8 mouse cellular contexts compared by ENCODE assay signal in genomic region chr2:25396597-25396983, GRCm38 (mm10). TPM values are rescaled to one million over a fixed set of nuclear protein-coding genes. Genes with fewer than 3 reads are reported as not detected.
DNase-seq lines count a peak whose midpoint lies in the region; ATAC-seq lines count a peak whose summit lies in the region.
"Had no signal": no experiment of that assay in that cellular context is flagged by ENCODE, and none has a peak within 500 bp of the region (broad histone marks: within the 10 kb centered on the region; RNA-seq: fewer than 3 reads in every experiment).

No protein-coding gene starts in this region.

- ATAC-seq in midbrain, embryonic 14.5 days (ENCODE audit: low FRiP score, low TSS enrichment) = no peak
- ATAC-seq in embryonic facial prominence, embryonic 13.5 days (ENCODE audit: insufficient number of reproducible peaks, insufficient read depth, low FRiP score, low TSS enrichment, low read depth) = no peak
- no peak for ATAC-seq in hindbrain, embryonic 12.5 days (ENCODE audit: low FRiP score)
- no peak for ATAC-seq in stomach, embryonic 16.5 days (ENCODE audit: insufficient read depth, low FRiP score)

- no peaks in the 10 kb centered on the region for H3K36me3 ChIP-seq in midbrain, embryonic 10.5 days
- no peaks in the 10 kb centered on the region for H3K36me3 ChIP-seq in midbrain, embryonic 14.5 days (ENCODE audit: control insufficient read depth, insufficient read depth, low read length)
- no peaks in the 10 kb centered on the region for H3K36me3 ChIP-seq in embryonic facial prominence, embryonic 13.5 days
- no peaks in the 10 kb centered on the region for H3K36me3 ChIP-seq in hindbrain, embryonic 12.5 days
- no peaks in the 10 kb centered on the region for H3K36me3 ChIP-seq in stomach, embryonic 16.5 days (ENCODE audit: control insufficient read depth, insufficient read depth, low read length)
- H3K36me3 ChIP-seq: liver, embryonic 13.5 days had no signal

- H3K9me3 ChIP-seq in midbrain, embryonic 10.5 days (replicated peaks) = no peaks in the 10 kb centered on the region
- H3K9me3 ChIP-seq in midbrain, embryonic 14.5 days (ENCODE audit: control insufficient read depth, low read length) = no peaks in the 10 kb centered on the region
- no peaks in the 10 kb centered on the region for H3K9me3 ChIP-seq in embryonic facial prominence, embryonic 13.5 days
- no peaks in the 10 kb centered on the region for H3K9me3 ChIP-seq in hindbrain, embryonic 12.5 days (replicated peaks)
- H3K9me3 ChIP-seq in stomach, embryonic 16.5 days (replicated peaks; ENCODE audit: control insufficient read depth, low read length) = no peaks in the 10 kb centered on the region
- H3K9me3 ChIP-seq: liver, embryonic 13.5 days had no signal

- H3K9ac ChIP-seq in midbrain, embryonic 14.5 days (replicated peaks; ENCODE audit: low read length) = no peak overlapping the region; the same call in 1 of the 2 replicates
- H3K9ac ChIP-seq in embryonic facial prominence, embryonic 13.5 days = no peak overlapping the region
- H3K9ac ChIP-seq in hindbrain, embryonic 12.5 days = no peak overlapping the region
- H3K9ac ChIP-seq in stomach, embryonic 16.5 days (ENCODE audit: low read length) = peak overlapping the region; percentile 67
- H3K9ac ChIP-seq: liver, embryonic 13.5 days had no signal

- DNase-seq in midbrain, embryonic 10.5 days (ENCODE audit: low spot score) = no peak
- DNase-seq in midbrain, embryonic 14.5 days = no peak
- no peak for DNase-seq in adrenal gland, adult (ENCODE audit: inconsistent age in 2 of 2, low spot score in 1 of 2)
- no peak for DNase-seq in layer of hippocampus, adult 9-11 months
- DNase-seq: liver, embryonic 13.5 days had no signal

- 23% methylated on average over 3 of the region's 3 CpGs for WGBS in midbrain, embryonic 10.5 days
- 18% methylated on average over 3 of the region's 3 CpGs for WGBS in midbrain, embryonic 14.5 days
- 30% methylated on average over 3 of the region's 3 CpGs for WGBS in embryonic facial prominence, embryonic 13.5 days
- 32% methylated on average over 3 of the region's 3 CpGs for WGBS in hindbrain, embryonic 12.5 days
- WGBS in stomach, embryonic 16.5 days = 29% methylated on average over 3 of the region's 3 CpGs

- no peak overlapping the region; the same call in 1 of the 2 replicates for H3K4me2 ChIP-seq in midbrain, embryonic 14.5 days (ENCODE audit: low read length)
- H3K4me2 ChIP-seq in embryonic facial prominence, embryonic 13.5 days = peak overlapping the region; percentile 74
- H3K4me2 ChIP-seq in hindbrain, embryonic 12.5 days (replicated peaks) = peak overlapping the region; percentile 56; the same call in 1 of the 2 replicates
- peak overlapping the region; percentile 75 for H3K4me2 ChIP-seq in stomach, embryonic 16.5 days (ENCODE audit: low read depth, low read length)

- H3K27ac ChIP-seq in midbrain, embryonic 10.5 days (replicated peaks) = no peak overlapping the region
- no peak overlapping the region for H3K27ac ChIP-seq in midbrain, embryonic 14.5 days (replicated peaks; ENCODE audit: low read depth, low read length)
- no peak overlapping the region for H3K27ac ChIP-seq in embryonic facial prominence, embryonic 13.5 days
- no peak overlapping the region for H3K27ac ChIP-seq in hindbrain, embryonic 12.5 days
- no peak overlapping the region for H3K27ac ChIP-seq in stomach, embryonic 16.5 days (ENCODE audit: low read length)
- H3K27ac ChIP-seq: liver, embryonic 13.5 days had no signal

- H3K27me3 ChIP-seq in midbrain, embryonic 10.5 days (ENCODE audit: low read depth, poor library complexity, severe bottlenecking) = peaks cover 80% of the 10 kb centered on the region
- H3K27me3 ChIP-seq in midbrain, embryonic 14.5 days (ENCODE audit: control insufficient read depth, insufficient read depth, low read length) = peaks cover 61% of the 10 kb centered on the region
- peaks cover 80% of the 10 kb centered on the region for H3K27me3 ChIP-seq in embryonic facial prominence, embryonic 13.5 days
- H3K27me3 ChIP-seq in hindbrain, embryonic 12.5 days = peaks cover 78% of the 10 kb centered on the region
- peaks cover 32% of the 10 kb centered on the region for H3K27me3 ChIP-seq in stomach, embryonic 16.5 days (ENCODE audit: control insufficient read depth, insufficient read depth, low read length)

- peaks cover 27% of the 10 kb centered on the region for H3K4me1 ChIP-seq in midbrain, embryonic 10.5 days
- H3K4me1 ChIP-seq in midbrain, embryonic 14.5 days (ENCODE audit: control insufficient read depth, insufficient read depth, low read length) = peaks cover 5% of the 10 kb centered on the region; the same call in 1 of the 2 replicates
- peaks cover 27% of the 10 kb centered on the region for H3K4me1 ChIP-seq in embryonic facial prominence, embryonic 13.5 days
- peaks cover 22% of the 10 kb centered on the region for H3K4me1 ChIP-seq in hindbrain, embryonic 12.5 days
- peaks cover 16% of the 10 kb centered on the region for H3K4me1 ChIP-seq in stomach, embryonic 16.5 days (ENCODE audit: control insufficient read depth, insufficient read depth, low read length)

- peak overlapping the region; percentile 56 for H3K4me3 ChIP-seq in midbrain, embryonic 10.5 days
- no peak overlapping the region for H3K4me3 ChIP-seq in midbrain, embryonic 14.5 days (replicated peaks; ENCODE audit: low read depth, low read length)
- peak overlapping the region; percentile 42 for H3K4me3 ChIP-seq in embryonic facial prominence, embryonic 13.5 days
- H3K4me3 ChIP-seq in hindbrain, embryonic 12.5 days = peak overlapping the region; percentile 31; the same call in 1 of the 2 replicates
- peak overlapping the region; percentile 55 for H3K4me3 ChIP-seq in stomach, embryonic 16.5 days (replicated peaks; ENCODE audit: low read length)

RNA-seq across cellular contexts. Expression of gene Entpd2, which starts 0.9 kb away (rescaled TPM):
- polyA plus RNA-seq in midbrain, embryonic 10.5 days (2016; fragmentation: Nextera tagmentation; extraction: Ambion mirVana) = 0.26 TPM in 1 of 2 replicates, not detected in the other
- 2.0 and 2.1 TPM in 2 replicates for polyA plus RNA-seq in midbrain, embryonic 14.5 days (2014; fragmentation: Nextera tagmentation; extraction: Ambion mirVana)
- 0.87 and 1.1 TPM in 2 replicates for polyA plus RNA-seq in embryonic facial prominence, embryonic 13.5 days (2015; fragmentation: Nextera tagmentation; extraction: Ambion mirVana)
- 0.22 and 0.46 TPM in 2 replicates for polyA plus RNA-seq in hindbrain, embryonic 12.5 days (2016; fragmentation: Nextera tagmentation; extraction: Ambion mirVana)
- 16.6 and 19.4 TPM in 2 replicates for polyA plus RNA-seq in stomach, embryonic 16.5 days (2015; fragmentation: Nextera tagmentation; extraction: Ambion mirVana)

RNA-seq across cellular contexts. Expression of gene Npdc1, which starts 2.6 kb away (rescaled TPM):
- polyA plus RNA-seq in midbrain, embryonic 10.5 days (2016; fragmentation: Nextera tagmentation; extraction: Ambion mirVana) = 80.6 and 125 TPM in 2 replicates
- 374 and 422 TPM in 2 replicates for polyA plus RNA-seq in midbrain, embryonic 14.5 days (2014; fragmentation: Nextera tagmentation; extraction: Ambion mirVana)
- 42.5 and 48.9 TPM in 2 replicates for polyA plus RNA-seq in embryonic facial prominence, embryonic 13.5 days (2015; fragmentation: Nextera tagmentation; extraction: Ambion mirVana)
- 216 and 225 TPM in 2 replicates for polyA plus RNA-seq in hindbrain, embryonic 12.5 days (2016; fragmentation: Nextera tagmentation; extraction: Ambion mirVana)
- polyA plus RNA-seq in stomach, embryonic 16.5 days (2015; fragmentation: Nextera tagmentation; extraction: Ambion mirVana) = 54.9 and 66.1 TPM in 2 replicates

RNA-seq across cellular contexts. Expression of gene Sapcd2, which starts 24.5 kb away (rescaled TPM):
- polyA plus RNA-seq in midbrain, embryonic 10.5 days (2016; fragmentation: Nextera tagmentation; extraction: Ambion mirVana) = 73.4 and 86.4 TPM in 2 replicates
- 13.0 and 15.4 TPM in 2 replicates for polyA plus RNA-seq in midbrain, embryonic 14.5 days (2014; fragmentation: Nextera tagmentation; extraction: Ambion mirVana)
- 38.9 and 47.9 TPM in 2 replicates for polyA plus RNA-seq in embryonic facial prominence, embryonic 13.5 days (2015; fragmentation: Nextera tagmentation; extraction: Ambion mirVana)
- polyA plus RNA-seq in hindbrain, embryonic 12.5 days (2016; fragmentation: Nextera tagmentation; extraction: Ambion mirVana) = 31.9 and 41.4 TPM in 2 replicates
- polyA plus RNA-seq in stomach, embryonic 16.5 days (2015; fragmentation: Nextera tagmentation; extraction: Ambion mirVana) = 30.7 and 35.9 TPM in 2 replicates

RNA-seq across cellular contexts. Expression of gene Fut7, which starts 26.5 kb away (rescaled TPM):
- not detected in 2 replicates for polyA plus RNA-seq in midbrain, embryonic 10.5 days (2016; fragmentation: Nextera tagmentation; extraction: Ambion mirVana)
- 0.17 and 0.26 TPM in 2 replicates for polyA plus RNA-seq in midbrain, embryonic 14.5 days (2014; fragmentation: Nextera tagmentation; extraction: Ambion mirVana)
- polyA plus RNA-seq in embryonic facial prominence, embryonic 13.5 days (2015; fragmentation: Nextera tagmentation; extraction: Ambion mirVana) = 0.12 and 0.17 TPM in 2 replicates
- 0.53 TPM in 1 of 2 replicates, not detected in the other for polyA plus RNA-seq in hindbrain, embryonic 12.5 days (2016; fragmentation: Nextera tagmentation; extraction: Ambion mirVana)
- 0.19 TPM in 1 of 2 replicates, not detected in the other for polyA plus RNA-seq in stomach, embryonic 16.5 days (2015; fragmentation: Nextera tagmentation; extraction: Ambion mirVana)

RNA-seq across cellular contexts. Expression of gene Uap1l1, which starts 31.1 kb away (rescaled TPM):
- polyA plus RNA-seq in midbrain, embryonic 10.5 days (2016; fragmentation: Nextera tagmentation; extraction: Ambion mirVana) = 6.0 and 8.4 TPM in 2 replicates
- 2.6 and 5.3 TPM in 2 replicates for polyA plus RNA-seq in midbrain, embryonic 14.5 days (2014; fragmentation: Nextera tagmentation; extraction: Ambion mirVana)
- polyA plus RNA-seq in embryonic facial prominence, embryonic 13.5 days (2015; fragmentation: Nextera tagmentation; extraction: Ambion mirVana) = 9.9 and 14.9 TPM in 2 replicates
- polyA plus RNA-seq in hindbrain, embryonic 12.5 days (2016; fragmentation: Nextera tagmentation; extraction: Ambion mirVana) = 5.7 and 7.9 TPM in 2 replicates
- polyA plus RNA-seq in stomach, embryonic 16.5 days (2015; fragmentation: Nextera tagmentation; extraction: Ambion mirVana) = 34.8 and 40.0 TPM in 2 replicates
